In genomic region chr9:83805164-83805976, GRCm38 (mm10) we compare ENCODE assay signal across 9 mouse cellular contexts. TPM values are rescaled to one million over a fixed set of nuclear protein-coding genes. Genes with fewer than 3 reads are reported as not detected.
DNase-seq lines count a peak whose midpoint lies in the region; ATAC-seq and TF ChIP-seq lines count a peak whose summit lies in the region.
"Had no signal": no experiment of that assay in that cellular context is flagged by ENCODE, and none has a peak within 500 bp of the region (broad histone marks: within the 10 kb centered on the region; RNA-seq: fewer than 3 reads in every experiment).

No protein-coding gene starts in this region.

- peak overlapping the region; percentile 56 for H3K4me3 ChIP-seq in heart, adult 2 months
- peak overlapping the region; percentile 68 for H3K4me3 ChIP-seq in heart, embryonic 12.5 days
- peak overlapping the region; percentile 68 for H3K4me3 ChIP-seq in limb, embryonic 10.5 days
- peak overlapping the region; percentile 67 for H3K4me3 ChIP-seq in neural tube, embryonic 12.5 days

- intact Hi-C loops in heart, adult 2 months (cut with DNase I): no loop called here
- intact Hi-C loops in heart, postnatal 25 days (cut with DNase I): no loop called here

- H3K4me1 ChIP-seq in heart, adult 2 months (ENCODE audit: control insufficient read depth, insufficient read depth, low read length): peaks cover 3% of the 10 kb centered on the region
- peaks cover 8% of the 10 kb centered on the region for H3K4me1 ChIP-seq in heart, embryonic 12.5 days (replicated peaks)
- H3K4me1 ChIP-seq in limb, embryonic 10.5 days: peaks cover 23% of the 10 kb centered on the region
- H3K4me1 ChIP-seq in neural tube, embryonic 12.5 days: peaks cover 15% of the 10 kb centered on the region

- no peaks in the 10 kb centered on the region for H3K36me3 ChIP-seq in heart, adult 2 months (ENCODE audit: control insufficient read depth, insufficient read depth, low read length)
- no peaks in the 10 kb centered on the region for H3K36me3 ChIP-seq in heart, embryonic 12.5 days
- no peaks in the 10 kb centered on the region for H3K36me3 ChIP-seq in limb, embryonic 10.5 days
- H3K36me3 ChIP-seq in neural tube, embryonic 12.5 days: no peaks in the 10 kb centered on the region

- no peak overlapping the region for H3K27ac ChIP-seq in heart, adult 2 months
- no peak overlapping the region for H3K27ac ChIP-seq in heart, embryonic 12.5 days (ENCODE audit: poor library complexity, severe bottlenecking)
- peak overlapping the region; percentile 84 for H3K27ac ChIP-seq in limb, embryonic 10.5 days
- peak overlapping the region; percentile 86 for H3K27ac ChIP-seq in neural tube, embryonic 12.5 days

- TF ChIP-seq CTCF in heart, adult 2 months (IDR thresholded peaks at IDR 0.05): no peak

- ATAC-seq in heart, embryonic 12.5 days (ENCODE audit: insufficient number of reproducible peaks, low FRiP score): peak; percentile 48
- peak; percentile 87 for ATAC-seq in neural tube, embryonic 12.5 days (ENCODE audit: low FRiP score, low read depth)

- peaks cover 12% of the 10 kb centered on the region for H3K27me3 ChIP-seq in heart, adult 2 months (ENCODE audit: control insufficient read depth, insufficient read depth, low read length)
- H3K27me3 ChIP-seq in heart, embryonic 12.5 days (replicated peaks): peaks cover 24% of the 10 kb centered on the region
- H3K27me3 ChIP-seq in limb, embryonic 10.5 days (ENCODE audit: low read depth, poor library complexity, severe bottlenecking): peaks cover 23% of the 10 kb centered on the region
- H3K27me3 ChIP-seq in neural tube, embryonic 12.5 days (replicated peaks): no peaks in the 10 kb centered on the region

- H3K9ac ChIP-seq in heart, adult 2 months (ENCODE audit: low read depth, low read length): peak overlapping the region; percentile 27; the same call in 1 of the 2 replicates
- peak overlapping the region; percentile 64 for H3K9ac ChIP-seq in heart, embryonic 12.5 days
- peak overlapping the region; percentile 82 for H3K9ac ChIP-seq in neural tube, embryonic 12.5 days

- H3K9me3 ChIP-seq in heart, embryonic 12.5 days (replicated peaks): no peaks in the 10 kb centered on the region
- H3K9me3 ChIP-seq in limb, embryonic 10.5 days (replicated peaks): no peaks in the 10 kb centered on the region
- H3K9me3 ChIP-seq in neural tube, embryonic 12.5 days: no peaks in the 10 kb centered on the region

- TF ChIP-seq POLR2A in heart, adult 2 months (IDR thresholded peaks at IDR 0.05; ENCODE audit: insufficient read depth, low read depth, low read length): no peak

- WGBS in heart, adult 2 months: 3% methylated on average over 37 of the region's 37 CpGs
- under 1% methylated on average over 37 of the region's 37 CpGs for whole genome bisulfite sequencing in heart, embryonic 12.5 days
- WGBS in limb, embryonic 10.5 days: under 1% methylated on average over 37 of the region's 37 CpGs
- WGBS in neural tube, embryonic 12.5 days: under 1% methylated on average over 37 of the region's 37 CpGs

- H3K79me2 ChIP-seq in heart, adult 2 months (replicated peaks; ENCODE audit: control insufficient read depth, insufficient read depth, low read length): no peaks in the 10 kb centered on the region

- TF ChIP-seq EP300 in heart, adult 2 months (IDR thresholded peaks at IDR 0.05; ENCODE audit: insufficient read depth, low read depth, low read length): no peak

- peak overlapping the region; percentile 100 for H3K4me2 ChIP-seq in heart, embryonic 12.5 days
- peak overlapping the region; percentile 82 for H3K4me2 ChIP-seq in neural tube, embryonic 12.5 days (replicated peaks)

- no peak for DNase-seq in heart, adult 2 months
- DNase-seq in heart, postnatal 25 days (ENCODE audit: low spot score): no peak
- peak; percentile 31 for DNase-seq in CD4-positive, CD25-positive, alpha-beta regulatory T cell, adult 2 months (ENCODE audit: low read depth, low spot score)
- DNase-seq in cerebellum, postnatal 10 days: peak; percentile 81 to 83
- peak; percentile 47 for DNase-seq in limb, embryonic 10.5 days (ENCODE audit: low spot score)
- no peak for DNase-seq in spleen, postnatal 10 days (ENCODE audit: low spot score in 2 of 2)

RNA-seq across cellular contexts. Expression of gene Elovl4, which starts 0.7 kb away (rescaled TPM):
- under 1 TPM; 0.18 to 0.32 TPM for total RNA-seq in heart, adult 2 months (2021)
- 0.23 and 0.25 TPM in 2 replicates for polyA plus RNA-seq in heart, adult 2 months (2012; rRNA removed)
- under 1 TPM; 0.11 to 0.21 TPM for total RNA-seq in heart, postnatal 25 days (2021)
- 4.0 and 4.7 TPM in 2 replicates for polyA plus RNA-seq in heart, embryonic 12.5 days (2016; fragmentation: Nextera tagmentation; extraction: Ambion mirVana)
- polyA plus RNA-seq in limb, embryonic 10.5 days (2016; fragmentation: Nextera tagmentation; extraction: Ambion mirVana): 16.5 and 18.4 TPM in 2 replicates
- 49.2 and 53.7 TPM in 2 replicates for polyA plus RNA-seq in neural tube, embryonic 12.5 days (2016; fragmentation: Nextera tagmentation; extraction: Ambion mirVana)
- total RNA-seq: MEL had no signal

RNA-seq across cellular contexts. Expression of gene Ttk, which starts 29.1 kb away (rescaled TPM):
- total RNA-seq in heart, adult 2 months (2021): under 1 TPM; 0.08 to 0.39 TPM
- polyA plus RNA-seq in heart, adult 2 months (2012; rRNA removed): 0.04 and 0.12 TPM in 2 replicates
- total RNA-seq in heart, postnatal 25 days (2021): under 1 TPM; 0.36 to 0.39 TPM
- 20.9 and 22.8 TPM in 2 replicates for polyA plus RNA-seq in heart, embryonic 12.5 days (2016; fragmentation: Nextera tagmentation; extraction: Ambion mirVana)
- polyA plus RNA-seq in limb, embryonic 10.5 days (2016; fragmentation: Nextera tagmentation; extraction: Ambion mirVana): 53.6 and 58.1 TPM in 2 replicates
- 22.3 and 25.0 TPM in 2 replicates for polyA plus RNA-seq in neural tube, embryonic 12.5 days (2016; fragmentation: Nextera tagmentation; extraction: Ambion mirVana)

Comparison
In these comparisons a context has a peak if more than half of its experiments do, and no peak if none do; other contexts are left out.
1. RNA of gene Ttk, which starts 29.1 kb away (polyA plus RNA-seq): 53.6 to 58.1 TPM in limb, embryonic 10.5 days, 22.3 to 25.0 TPM in neural tube, embryonic 12.5 days and 20.9 to 22.8 TPM in heart, embryonic 12.5 days; 0.04 to 0.12 TPM in heart, adult 2 months; every median in the first group is over 10 times any median in the second.
2. DNase-seq: peak in CD4-positive, CD25-positive, alpha-beta regulatory T cell, adult 2 months (single experiment), cerebellum, postnatal 10 days (2 of 2) and limb, embryonic 10.5 days (single experiment); none in heart, adult 2 months (0 of 2), heart, postnatal 25 days (single experiment) and spleen, postnatal 10 days (0 of 2).
3. H3K27ac ChIP-seq: peak in limb, embryonic 10.5 days (single experiment) and neural tube, embryonic 12.5 days (single experiment); none in heart, adult 2 months (single experiment) and heart, embryonic 12.5 days (single experiment).
4. H3K9ac ChIP-seq: peak in every context shown above with its lines; median percentile 82 in neural tube, embryonic 12.5 days; 64 in heart, embryonic 12.5 days; 27 in heart, adult 2 months.
5. Peak in every context shown above with its lines, with median percentiles within 50 percentile points of each other: H3K4me3 ChIP-seq.